Mouse (Mus musculus) C2C12 (cell line): ENCODE data around the gene Hoxa5. TPM values are rescaled to one million over a fixed set of nuclear protein-coding genes. Genes with fewer than 3 reads are reported as not detected.

Source experiments
- H3K27me3 ChIP-seq: one replicate; pipeline ENCODE4 v1.6.1; 2011; ENCODE audit not compliant: control insufficient read depth, insufficient read depth, insufficient read length
- H3K36me3 ChIP-seq: one replicate; pipeline ENCODE4 v1.6.1; 2011; ENCODE audit not compliant: control insufficient read depth, insufficient read depth
- H3K4me3 ChIP-seq: one replicate; pipeline ENCODE4 v1.5.1; 2011; ENCODE audit warnings: mild to moderate bottlenecking, control low read depth; ENCODE audit not compliant: poor library complexity, insufficient read depth, severe bottlenecking
- H3K79me2 ChIP-seq: one replicate; pipeline ENCODE4 v1.6.1; 2011; ENCODE audit not compliant: control insufficient read depth, insufficient read depth
- H3K79me3 ChIP-seq: one replicate; pipeline ENCODE4 v1.6.1; 2011; ENCODE audit warnings: low read depth, control low read depth
- H3ac ChIP-seq: one replicate; pipeline ENCODE3; 2011; ENCODE audit warnings: low read depth; ENCODE audit not compliant: control insufficient read depth, insufficient read length
- CEBPB ChIP-seq: IDR thresholded peaks from one replicate; pipeline ENCODE4 v1.6.1; 2011; ENCODE audit warnings: low read depth, mild to moderate bottlenecking, control low read depth, moderate library complexity
- CTCF ChIP-seq: IDR thresholded peaks from one replicate; pipeline ENCODE4 v1.5.1; 2011; ENCODE audit not compliant: control insufficient read depth, insufficient read depth, insufficient read length
- FOSL1 ChIP-seq: IDR thresholded peaks from one replicate; pipeline ENCODE4 v1.8.0; 2011; ENCODE audit warnings: mild to moderate bottlenecking, low read length; ENCODE audit not compliant: poor library complexity, insufficient read depth, severe bottlenecking
- MAX ChIP-seq: IDR thresholded peaks from one replicate; pipeline ENCODE4 v1.6.1; 2011; ENCODE audit warnings: mild to moderate bottlenecking, control low read depth
- MYOD1 ChIP-seq: IDR thresholded peaks from one replicate; pipeline ENCODE4 v1.6.1; 2011; ENCODE audit warnings: low read depth; ENCODE audit not compliant: control insufficient read depth, insufficient read length
- MYOG ChIP-seq: IDR thresholded peaks from one replicate; pipeline ENCODE4 v1.6.1; 2011; ENCODE audit not compliant: control insufficient read depth, insufficient read length; ENCODE audit errors: extremely low read depth
- USF1 ChIP-seq: IDR thresholded peaks from one replicate; pipeline ENCODE4 v1.6.1; 2011; ENCODE audit warnings: low read depth, mild to moderate bottlenecking, control low read depth, moderate library complexity
- polyA plus RNA-seq: library from polyadenylated mRNA; unstranded; fragments of >200 nt; fragmentation: generic; extraction: Trizol; gene quantifications from one replicate; pipeline ENCODE4 v1.2.1, GENCODE M21; 2012; ENCODE audit warnings: missing spikeins

The Hoxa5 gene
- polyA plus RNA-seq, 1 experiment, result 1.5 TPM

DNA sequence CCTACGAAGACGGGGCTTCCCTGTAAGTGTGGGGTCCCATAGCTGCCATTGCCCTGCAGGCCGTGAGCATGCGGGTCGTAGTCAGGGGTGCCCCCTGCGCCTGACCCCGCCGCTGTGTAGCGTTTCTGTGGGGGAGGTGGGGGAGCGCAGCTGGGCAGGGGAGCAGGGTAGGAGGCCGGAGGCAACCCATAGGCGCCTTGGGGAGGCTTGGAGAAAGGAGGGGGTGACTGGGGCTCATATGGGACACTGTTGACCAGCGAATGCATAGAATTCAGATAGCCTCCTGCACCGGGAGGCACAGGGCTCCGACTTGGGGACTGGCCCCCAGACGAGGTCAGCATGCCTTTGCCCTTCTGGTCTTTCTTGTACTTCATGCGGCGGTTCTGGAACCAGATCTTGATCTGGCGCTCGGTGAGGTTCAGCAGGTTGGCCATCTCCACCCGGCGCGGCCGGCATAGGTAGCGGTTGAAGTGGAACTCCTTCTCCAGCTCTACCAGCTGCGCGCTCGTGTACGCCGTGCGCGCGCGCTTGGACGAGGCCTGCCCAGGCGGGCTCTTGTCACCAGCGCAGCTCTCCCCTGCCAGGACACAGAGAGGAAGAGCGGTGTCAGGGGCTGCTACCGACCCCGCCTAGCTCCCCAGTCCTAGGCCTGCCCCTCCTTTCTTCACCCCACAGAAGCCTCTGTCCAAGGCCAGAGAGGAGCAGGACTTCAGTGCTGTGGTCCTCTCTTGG, 34.1 kb downstream of the Hoxa5 start:
- no peak for TF ChIP-seq USF1
- Histone ChIP-seq H3K27me3 (no peaks in the 10 kb centered on the region), H3K36me3 (peaks cover 3% of the 10 kb centered on the region), H3K79me2 (no peaks in the 10 kb centered on the region), H3K4me3 (no peak overlapping the region), H3ac (no peak overlapping the region), H3K79me3 (no peaks in the 10 kb centered on the region)

DNA sequence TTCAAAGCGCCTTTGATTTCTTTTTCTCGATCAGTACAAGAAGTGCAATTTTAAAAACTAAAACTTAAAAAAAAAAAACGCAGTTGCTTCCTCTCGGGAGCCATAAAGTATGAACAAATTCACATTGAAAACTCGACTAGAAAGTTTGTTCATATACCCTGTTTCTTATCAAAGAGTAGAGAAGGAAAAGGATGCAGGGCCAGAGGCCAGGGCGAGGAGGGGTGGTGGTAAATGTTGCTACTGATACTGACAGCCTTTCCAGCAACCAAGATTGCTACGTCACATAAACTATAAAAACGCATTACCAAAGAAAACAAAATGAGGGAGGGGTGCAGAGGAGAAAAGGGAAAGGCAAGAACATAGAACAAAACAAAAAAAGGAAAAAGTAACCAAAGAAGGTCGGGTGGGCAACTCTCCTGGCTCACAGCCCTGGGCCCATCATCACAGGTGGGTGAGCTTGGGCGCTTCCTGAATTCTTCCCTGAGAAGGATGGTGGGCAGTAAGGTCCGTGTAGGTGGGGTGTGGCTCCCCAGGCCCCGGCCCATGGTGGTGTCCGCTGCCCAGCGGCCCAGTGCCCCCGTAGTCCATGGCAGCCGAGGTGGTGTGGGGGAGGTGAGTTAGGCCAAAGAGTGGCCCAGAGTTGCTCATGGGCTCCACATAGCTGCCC, 34.8 kb downstream of the Hoxa5 start:
- TF ChIP-seq MAX (no peak), USF1 (no peak), CEBPB (no peak), FOSL1 (no peak), CTCF (no peak), MYOD1 (no peak), MYOG (no peak)
- H3K79me2 ChIP-seq, result no peaks in the 10 kb centered on the region
- no peaks in the 10 kb centered on the region for H3K79me3 ChIP-seq
- H3ac ChIP-seq, result no peak overlapping the region
- H3K36me3 ChIP-seq, result peaks cover 3% of the 10 kb centered on the region
- H3K27me3 ChIP-seq, result no peaks in the 10 kb centered on the region
- no peak overlapping the region for H3K4me3 ChIP-seq

- no peak for TF ChIP-seq MAX
- Histone ChIP-seq H3K79me2 (no peaks in the 10 kb centered on the region), H3K4me3 (no peak overlapping the region), H3K27me3 (no peaks in the 10 kb centered on the region), H3K79me3 (no peaks in the 10 kb centered on the region), H3K36me3 (peaks cover 6% of the 10 kb centered on the region), H3ac (no peak overlapping the region)
Measured at GRCm38 (mm10) chr6:52168191-52169055, 36.0 kb downstream of the Hoxa5 start.

- Histone ChIP-seq H3K4me3 (no peak overlapping the region), H3K36me3 (peaks cover 12% of the 10 kb centered on the region), H3K79me3 (peaks cover 3% of the 10 kb centered on the region), H3ac (no peak overlapping the region), H3K79me2 (peaks cover 3% of the 10 kb centered on the region), H3K27me3 (no peaks in the 10 kb centered on the region)
- TF ChIP-seq MYOD1 (no peak), CTCF (no peak), FOSL1 (no peak), MAX (no peak), USF1 (no peak)
Measured at GRCm38 (mm10) chr6:52167736-52168161, 36.6 kb downstream of the Hoxa5 start.

- no peaks in the 10 kb centered on the region for H3K27me3 ChIP-seq
- H3K79me2 ChIP-seq, result peaks cover 8% of the 10 kb centered on the region
- TF ChIP-seq CEBPB, result no peak
- peaks cover 17% of the 10 kb centered on the region for H3K36me3 ChIP-seq
- H3K4me3 ChIP-seq, result no peak overlapping the region
- peaks cover 5% of the 10 kb centered on the region for H3K79me3 ChIP-seq
- H3ac ChIP-seq, result no peak overlapping the region
Measured at GRCm38 (mm10) chr6:52167176-52167575, 37.2 kb downstream of the Hoxa5 start.

GRCm38 (mm10) chr6:52166431-52167077, 37.8 kb downstream of the Hoxa5 start:
- Histone ChIP-seq H3ac (no peak overlapping the region), H3K79me3 (peaks cover 8% of the 10 kb centered on the region), H3K79me2 (peaks cover 14% of the 10 kb centered on the region), H3K36me3 (peaks cover 22% of the 10 kb centered on the region), H3K27me3 (no peaks in the 10 kb centered on the region), H3K4me3 (no peak overlapping the region)
- TF ChIP-seq MYOD1 (no peak), MYOG (no peak), FOSL1 (no peak), USF1 (no peak), CEBPB (no peak), MAX (no peak), CTCF (no peak)
